Mouse (Mus musculus): ENCODE measurements around the gene Ahcyl2. TPM values are rescaled to one million over a fixed set of nuclear protein-coding genes. Genes with fewer than 3 reads are reported as not detected.

Gene Ahcyl2
- polyA plus RNA-seq, 1 experiment from 2014 or later, result 11.7 TPM

DNA sequence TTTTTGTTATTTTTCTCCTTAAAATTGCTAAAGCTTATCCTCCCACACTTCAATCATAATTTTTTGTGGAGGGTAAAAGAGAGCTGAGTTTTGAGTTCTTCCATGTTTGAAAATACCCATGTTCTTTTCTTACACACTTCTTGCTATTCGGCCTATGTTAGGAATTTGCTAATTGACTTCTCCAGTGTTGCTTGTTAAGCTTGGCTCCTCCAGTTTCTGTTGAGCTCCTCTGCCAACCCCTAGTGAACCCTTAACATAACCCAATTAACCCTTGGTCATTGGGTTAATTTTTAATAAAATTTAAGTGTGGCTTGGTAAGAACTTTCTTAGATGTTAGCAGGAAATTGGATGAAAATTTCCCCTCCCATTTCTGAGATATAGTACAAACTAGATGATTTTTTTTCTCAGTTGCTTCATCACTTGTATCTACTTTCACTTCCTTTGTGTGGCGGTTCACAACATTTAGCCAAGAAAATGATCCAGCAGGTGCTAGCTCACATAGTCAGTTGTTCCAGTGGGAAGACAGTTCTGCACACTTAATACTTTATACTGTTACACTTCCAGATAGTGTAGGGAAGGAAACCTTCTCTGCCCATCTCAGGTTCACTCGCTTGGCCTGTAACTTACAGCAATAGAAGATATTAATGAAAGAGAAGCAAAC lies 60.9 kb downstream of the Ahcyl2 start:
- Histone ChIP-seq H3K4me3 (ENCODE audit: control insufficient read depth in 1 of 2, insufficient read depth in 1 of 2, low read depth in 1 of 2, low read length in 2 of 2) (no peak overlapping the region), H3K27me3 (ENCODE audit: control insufficient read depth, insufficient read depth, low read length) (no peaks in the 10 kb centered on the region), H3K9me3 (ENCODE audit: control insufficient read depth, low read length) (no peaks in the 10 kb centered on the region), H3K9ac (ENCODE audit: low read length) (no peak overlapping the region), H3K36me3 (ENCODE audit: control insufficient read depth, insufficient read depth, low read length) (no peaks in the 10 kb centered on the region), H3K4me2 (ENCODE audit: low read length) (no peak overlapping the region), H3K27ac (replicated peaks in 1 of 2; ENCODE audit: control insufficient read depth in 1 of 2, insufficient read depth in 1 of 2, low read depth in 2 of 2, low read length in 2 of 2) (no peak overlapping the region), H3K4me1 (ENCODE audit: control insufficient read depth in 2 of 2, insufficient read depth in 2 of 2, low read length in 2 of 2) (no peaks in the 10 kb centered on the region)
- WGBS, result 79% methylated on average over 3 of the region's 3 CpGs
- ATAC-seq (ENCODE audit: insufficient number of reproducible peaks, insufficient read depth, low FRiP score, low read depth), result no peak

DNA sequence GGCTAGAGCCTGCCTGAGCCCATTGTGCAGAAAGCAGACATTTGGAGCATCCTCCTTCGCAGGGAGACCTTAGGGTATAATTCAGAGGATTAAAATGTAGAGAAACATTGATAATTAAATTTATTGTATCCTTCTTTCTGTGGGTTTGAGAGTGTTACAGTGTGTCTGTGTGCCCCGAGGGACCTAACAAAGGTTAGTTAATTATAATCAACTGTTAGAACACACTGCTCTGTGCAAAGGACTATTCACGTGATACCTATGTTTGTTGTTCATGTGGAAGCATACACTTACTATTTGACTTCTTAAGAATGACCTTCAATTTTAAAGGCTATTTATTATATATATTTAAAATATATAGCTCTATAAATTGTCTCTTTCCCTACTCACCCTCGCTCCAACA lies 64.5 kb downstream of the Ahcyl2 start:
- WGBS, result 85% methylated on average over 4 of the region's 4 CpGs
- no peak for ATAC-seq (ENCODE audit: insufficient number of reproducible peaks, insufficient read depth, low FRiP score, low read depth)
- H3K4me3 ChIP-seq (ENCODE audit: control insufficient read depth in 1 of 2, insufficient read depth in 1 of 2, low read depth in 1 of 2, low read length in 2 of 2), result no peak overlapping the region
- H3K36me3 ChIP-seq (ENCODE audit: control insufficient read depth, insufficient read depth, low read length), result no peaks in the 10 kb centered on the region
- no peak overlapping the region for H3K4me2 ChIP-seq (ENCODE audit: low read length)
- H3K27ac ChIP-seq (replicated peaks in 1 of 2; ENCODE audit: control insufficient read depth in 1 of 2, insufficient read depth in 1 of 2, low read depth in 2 of 2, low read length in 2 of 2), result no peak overlapping the region
- H3K9ac ChIP-seq (ENCODE audit: low read length), result no peak overlapping the region
- no peaks in the 10 kb centered on the region for H3K9me3 ChIP-seq (ENCODE audit: control insufficient read depth, low read length)
- H3K27me3 ChIP-seq (ENCODE audit: control insufficient read depth, insufficient read depth, low read length), result no peaks in the 10 kb centered on the region
- H3K4me1 ChIP-seq (ENCODE audit: control insufficient read depth in 2 of 2, insufficient read depth in 2 of 2, low read length in 2 of 2), result no peaks in the 10 kb centered on the region

DNA sequence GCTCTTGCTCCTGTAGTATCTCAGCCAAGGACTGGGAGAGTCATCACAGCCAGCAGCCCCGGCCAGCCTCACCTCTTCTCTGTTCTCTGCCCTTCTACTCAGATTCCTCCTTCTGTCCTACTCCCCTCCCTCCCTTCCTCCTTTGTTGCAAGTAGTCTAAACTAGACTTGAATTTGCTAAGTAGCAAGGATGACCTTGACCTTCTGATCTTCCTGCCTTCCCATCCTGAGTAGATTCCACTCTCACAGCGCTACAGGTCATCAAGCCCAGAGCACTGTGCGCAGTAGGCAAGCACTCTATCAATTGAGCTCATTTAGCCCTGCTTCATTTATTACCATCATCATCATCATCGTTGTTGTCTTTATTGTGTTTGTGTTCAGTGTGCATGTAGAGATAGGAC lies 65.3 kb downstream of the Ahcyl2 start:
- no peaks in the 10 kb centered on the region for H3K27me3 ChIP-seq (ENCODE audit: control insufficient read depth, insufficient read depth, low read length)
- 82% methylated on average over 4 of the region's 4 CpGs for WGBS
- ATAC-seq (ENCODE audit: insufficient number of reproducible peaks, insufficient read depth, low FRiP score, low read depth), result no peak
- H3K27ac ChIP-seq (replicated peaks in 1 of 2; ENCODE audit: control insufficient read depth in 1 of 2, insufficient read depth in 1 of 2, low read depth in 2 of 2, low read length in 2 of 2), result no peak overlapping the region
- H3K9me3 ChIP-seq (ENCODE audit: control insufficient read depth, low read length), result no peaks in the 10 kb centered on the region
- H3K9ac ChIP-seq (ENCODE audit: low read length), result no peak overlapping the region
- H3K4me2 ChIP-seq (ENCODE audit: low read length), result no peak overlapping the region
- H3K36me3 ChIP-seq (ENCODE audit: control insufficient read depth, insufficient read depth, low read length), result no peaks in the 10 kb centered on the region
- H3K4me1 ChIP-seq (ENCODE audit: control insufficient read depth in 2 of 2, insufficient read depth in 2 of 2, low read length in 2 of 2), result no peaks in the 10 kb centered on the region
- H3K4me3 ChIP-seq (ENCODE audit: control insufficient read depth in 1 of 2, insufficient read depth in 1 of 2, low read depth in 1 of 2, low read length in 2 of 2), result no peak overlapping the region

DNA sequence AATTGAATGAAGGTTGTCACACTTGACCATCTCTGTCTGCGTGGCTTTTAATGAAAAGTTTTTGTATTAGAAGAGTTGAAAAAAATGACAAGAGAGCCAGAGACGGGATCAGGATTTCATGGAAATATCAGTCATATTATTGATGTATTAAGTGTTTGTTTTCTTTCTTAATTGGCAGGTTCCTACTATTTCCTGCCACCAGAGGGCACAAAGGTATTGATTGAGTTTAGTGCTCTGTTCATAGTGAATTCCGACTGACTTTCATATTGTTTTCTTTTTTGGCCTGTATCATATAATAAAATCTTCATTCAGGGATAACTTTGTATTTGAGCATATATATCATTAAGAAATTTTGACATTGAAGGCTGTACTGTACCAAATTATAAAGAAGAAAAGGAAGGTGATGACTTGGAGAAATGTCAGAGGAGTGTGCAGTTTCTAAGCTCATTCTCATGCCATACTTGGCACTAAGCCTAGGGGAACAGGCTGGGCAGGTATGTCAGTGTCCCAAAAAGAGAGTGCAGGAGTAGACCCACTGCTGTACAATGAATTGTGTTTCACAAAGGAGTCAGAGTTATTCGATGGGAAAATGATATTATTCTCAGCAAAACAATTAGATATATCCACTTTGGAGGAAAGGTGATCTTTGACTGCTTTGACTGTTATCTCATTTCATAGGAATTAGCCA lies 65.9 kb downstream of the Ahcyl2 start:
- Histone ChIP-seq H3K4me3 (ENCODE audit: control insufficient read depth in 1 of 2, insufficient read depth in 1 of 2, low read depth in 1 of 2, low read length in 2 of 2) (no peak overlapping the region), H3K9ac (ENCODE audit: low read length) (no peak overlapping the region), H3K4me1 (ENCODE audit: control insufficient read depth in 2 of 2, insufficient read depth in 2 of 2, low read length in 2 of 2) (no peaks in the 10 kb centered on the region), H3K27ac (replicated peaks in 1 of 2; ENCODE audit: control insufficient read depth in 1 of 2, insufficient read depth in 1 of 2, low read depth in 2 of 2, low read length in 2 of 2) (no peak overlapping the region), H3K36me3 (ENCODE audit: control insufficient read depth, insufficient read depth, low read length) (no peaks in the 10 kb centered on the region), H3K4me2 (ENCODE audit: low read length) (no peak overlapping the region), H3K27me3 (ENCODE audit: control insufficient read depth, insufficient read depth, low read length) (no peaks in the 10 kb centered on the region), H3K9me3 (ENCODE audit: control insufficient read depth, low read length) (no peaks in the 10 kb centered on the region)
- 66% methylated on average over 4 of the region's 4 CpGs for WGBS
- no peak for ATAC-seq (ENCODE audit: insufficient number of reproducible peaks, insufficient read depth, low FRiP score, low read depth)

DNA sequence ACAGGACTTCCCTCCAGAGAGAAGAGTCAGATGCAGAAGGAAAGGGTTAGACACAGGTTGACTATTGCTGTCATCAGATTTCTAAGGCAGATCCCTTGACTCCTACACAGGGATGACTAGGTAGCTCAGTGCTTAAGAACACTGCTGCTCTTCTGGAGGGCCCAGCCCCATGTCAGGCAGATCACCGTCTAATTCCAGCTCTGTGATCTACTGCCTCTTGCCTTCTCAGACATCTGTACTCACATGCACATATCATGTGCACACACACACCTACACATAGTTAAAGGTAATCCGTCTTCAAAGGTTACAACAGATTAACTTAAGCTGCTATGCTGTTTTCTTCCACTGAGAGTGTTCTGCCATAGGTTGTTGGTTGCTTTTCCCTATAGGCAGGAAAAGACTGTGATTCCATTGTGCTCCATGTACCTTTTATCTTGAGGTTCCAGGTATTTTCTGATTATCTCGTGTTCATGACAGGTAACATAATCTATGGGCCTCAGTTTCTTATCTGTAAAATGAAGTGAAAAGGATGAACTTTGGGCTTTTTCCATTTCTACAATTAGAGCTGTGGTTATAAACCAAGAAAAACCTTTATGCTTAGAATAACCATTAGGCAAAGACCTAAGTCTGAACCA lies 67.8 kb downstream of the Ahcyl2 start:
- H3K36me3 ChIP-seq (ENCODE audit: control insufficient read depth, insufficient read depth, low read length), result no peaks in the 10 kb centered on the region

DNA sequence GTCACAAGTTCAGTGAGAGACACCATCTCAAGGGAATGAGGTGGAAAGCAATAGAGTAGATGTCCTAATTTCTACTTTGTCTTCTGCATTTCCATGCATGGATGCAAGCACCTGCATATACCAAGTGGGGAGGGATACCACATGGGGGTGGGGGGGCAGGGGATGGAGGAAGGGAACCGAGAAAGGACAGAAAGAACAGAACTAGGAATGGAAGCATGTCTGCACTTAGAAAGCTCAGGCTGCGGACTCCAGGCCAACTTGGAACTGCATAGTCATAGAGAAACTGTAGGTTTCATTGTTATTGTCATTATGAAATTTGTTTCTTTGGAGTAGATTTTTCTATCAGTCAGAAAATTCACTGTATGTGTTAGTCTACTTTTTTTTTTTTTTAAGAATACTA lies 69.8 kb downstream of the Ahcyl2 start:
- H3K4me1 ChIP-seq (ENCODE audit: control insufficient read depth in 2 of 2, insufficient read depth in 2 of 2, low read length in 2 of 2), result no peaks in the 10 kb centered on the region
- no peak overlapping the region for H3K4me2 ChIP-seq (ENCODE audit: low read length)
- no peak overlapping the region for H3K27ac ChIP-seq (replicated peaks in 1 of 2; ENCODE audit: control insufficient read depth in 1 of 2, insufficient read depth in 1 of 2, low read depth in 2 of 2, low read length in 2 of 2)
- H3K27me3 ChIP-seq (ENCODE audit: control insufficient read depth, insufficient read depth, low read length), result no peaks in the 10 kb centered on the region
- WGBS, result 91% methylated on average over 2 of the region's 2 CpGs
- no peak overlapping the region for H3K4me3 ChIP-seq (ENCODE audit: control insufficient read depth in 1 of 2, insufficient read depth in 1 of 2, low read depth in 1 of 2, low read length in 2 of 2)
- no peaks in the 10 kb centered on the region for H3K36me3 ChIP-seq (ENCODE audit: control insufficient read depth, insufficient read depth, low read length)
- no peak for ATAC-seq (ENCODE audit: insufficient number of reproducible peaks, insufficient read depth, low FRiP score, low read depth)
- no peaks in the 10 kb centered on the region for H3K9me3 ChIP-seq (ENCODE audit: control insufficient read depth, low read length)
- H3K9ac ChIP-seq (ENCODE audit: low read length), result no peak overlapping the region

More for the DNA sequence above, 67.8 kb downstream of the Ahcyl2 start:
- 75% methylated on average over 3 of the region's 3 CpGs for WGBS
- Histone ChIP-seq H3K9me3 (ENCODE audit: control insufficient read depth, low read length) (no peaks in the 10 kb centered on the region), H3K4me3 (ENCODE audit: control insufficient read depth in 1 of 2, insufficient read depth in 1 of 2, low read depth in 1 of 2, low read length in 2 of 2) (no peak overlapping the region), H3K27me3 (ENCODE audit: control insufficient read depth, insufficient read depth, low read length) (no peaks in the 10 kb centered on the region), H3K4me2 (ENCODE audit: low read length) (no peak overlapping the region), H3K4me1 (ENCODE audit: control insufficient read depth in 2 of 2, insufficient read depth in 2 of 2, low read length in 2 of 2) (no peaks in the 10 kb centered on the region), H3K9ac (ENCODE audit: low read length) (no peak overlapping the region), H3K27ac (replicated peaks in 1 of 2; ENCODE audit: control insufficient read depth in 1 of 2, insufficient read depth in 1 of 2, low read depth in 2 of 2, low read length in 2 of 2) (no peak overlapping the region)
- no peak for ATAC-seq (ENCODE audit: insufficient number of reproducible peaks, insufficient read depth, low FRiP score, low read depth)

DNA sequence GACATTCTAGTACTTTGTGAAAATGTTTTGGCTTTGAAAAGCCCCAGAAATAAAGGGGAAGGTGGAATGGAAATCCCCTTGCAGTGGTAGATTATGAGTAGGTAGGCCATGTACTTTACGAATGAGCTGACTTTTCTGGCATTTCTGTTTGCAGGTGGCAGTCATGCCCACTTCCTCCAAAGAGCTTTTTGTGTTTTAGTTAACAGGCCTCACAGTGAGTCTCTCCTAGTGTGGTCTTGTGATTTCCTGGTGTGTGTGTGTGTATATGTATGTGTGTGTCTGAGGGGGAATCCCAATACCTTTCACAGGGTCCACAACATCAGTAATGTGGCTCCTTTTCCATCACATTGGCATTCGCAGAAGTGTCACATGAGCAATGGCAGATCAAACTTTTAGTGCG lies 70.7 kb downstream of the Ahcyl2 start:
- Histone ChIP-seq H3K4me3 (ENCODE audit: control insufficient read depth in 1 of 2, insufficient read depth in 1 of 2, low read depth in 1 of 2, low read length in 2 of 2) (no peak overlapping the region), H3K4me1 (ENCODE audit: control insufficient read depth in 2 of 2, insufficient read depth in 2 of 2, low read length in 2 of 2) (no peaks in the 10 kb centered on the region), H3K36me3 (ENCODE audit: control insufficient read depth, insufficient read depth, low read length) (no peaks in the 10 kb centered on the region), H3K27ac (replicated peaks in 1 of 2; ENCODE audit: control insufficient read depth in 1 of 2, insufficient read depth in 1 of 2, low read depth in 2 of 2, low read length in 2 of 2) (no peak overlapping the region), H3K27me3 (ENCODE audit: control insufficient read depth, insufficient read depth, low read length) (no peaks in the 10 kb centered on the region), H3K4me2 (ENCODE audit: low read length) (no peak overlapping the region), H3K9me3 (ENCODE audit: control insufficient read depth, low read length) (no peaks in the 10 kb centered on the region), H3K9ac (ENCODE audit: low read length) (no peak overlapping the region)
- no peak for ATAC-seq (ENCODE audit: insufficient number of reproducible peaks, insufficient read depth, low FRiP score, low read depth)
- 94% methylated on average over 3 of the region's 3 CpGs for WGBS

Data from heart, embryonic 14.5 days (tissue).